Mouse (Mus musculus) MEL (cell line): ENCODE results near the gene Dnase1l1.

Experiments
- CTCF ChIP-seq, 3 experiments: IDR thresholded peaks in 2 of 3; conservative IDR thresholded peaks in 1 of 3; 2 replicates each; pipeline ENCODE4 v1.5.1; 2011 to 2012; ENCODE audit warnings: low read length in 3 of 3, low read depth in 2 of 3, mild to moderate bottlenecking in 2 of 3, improper control_type of control experiment in 1 of 3, inconsistent platforms in 1 of 3, mixed read lengths in 1 of 3, moderate library complexity in 1 of 3; ENCODE audit not compliant: control insufficient read depth in 1 of 3, insufficient read depth in 1 of 3, poor library complexity in 1 of 3, severe bottlenecking in 1 of 3
- E2F4 ChIP-seq: IDR thresholded peaks from 2 replicates; pipeline ENCODE4 v1.6.1; 2011; ENCODE audit warnings: low read depth, low read length, improper control_type of control experiment, borderline replicate concordance
- EP300 ChIP-seq, 2 experiments: IDR thresholded peaks; 2 replicates each; pipeline ENCODE4 v1.6.1; 2011; ENCODE audit warnings: improper control_type of control experiment in 2 of 2, low read length in 2 of 2, low read depth in 1 of 2, mild to moderate bottlenecking in 1 of 2
- GATA1 ChIP-seq: IDR thresholded peaks from 2 replicates; pipeline ENCODE4 v1.6.1; 2011; ENCODE audit warnings: low read depth, low read length, improper control_type of control experiment
- HCFC1 ChIP-seq: IDR thresholded peaks from 2 replicates; pipeline ENCODE4 v1.6.1; 2012; ENCODE audit warnings: low read depth, mild to moderate bottlenecking, inconsistent platforms, low read length, improper control_type of control experiment, moderate library complexity
- MAFK ChIP-seq: IDR thresholded peaks from 2 replicates; pipeline ENCODE4 v1.6.1; 2011; ENCODE audit warnings: low read depth, mild to moderate bottlenecking, low read length, improper control_type of control experiment, borderline replicate concordance
- MEF2A ChIP-seq: IDR thresholded peaks from 2 replicates; pipeline ENCODE4 v1.6.1; 2014; ENCODE audit warnings: low read depth, mild to moderate bottlenecking, inconsistent platforms, low read length, improper control_type of control experiment; ENCODE audit not compliant: poor library complexity, insufficient replicate concordance, severe bottlenecking; ENCODE audit errors: extremely low read depth
- POLR2A ChIP-seq, 2 experiments: IDR thresholded peaks; 2 replicates each; pipeline ENCODE4 v1.6.1; 2011 to 2012; ENCODE audit warnings: low read length in 2 of 2, mild to moderate bottlenecking in 2 of 2, control low read depth in 1 of 2, improper control_type of control experiment in 1 of 2, low read depth in 1 of 2, moderate library complexity in 1 of 2; ENCODE audit not compliant: control insufficient read depth in 1 of 2, insufficient read depth in 1 of 2, poor library complexity in 1 of 2
- POLR2AphosphoS2 ChIP-seq: IDR thresholded peaks from 2 replicates; pipeline ENCODE4 v1.6.1; 2011; ENCODE audit warnings: low read length, improper control_type of control experiment
- POLR2AphosphoS5 ChIP-seq: IDR thresholded peaks from 2 replicates; pipeline ENCODE4 v1.6.1; 2012; ENCODE audit warnings: low read depth, borderline replicate concordance, mild to moderate bottlenecking, inconsistent platforms, low read length, moderate library complexity, mixed read lengths
- USF1 ChIP-seq: IDR thresholded peaks from 2 replicates; pipeline ENCODE4 v1.6.1; 2014; ENCODE audit warnings: low read depth, mild to moderate bottlenecking, inconsistent platforms, low read length, improper control_type of control experiment, moderate library complexity
- ZKSCAN1 ChIP-seq: IDR thresholded peaks from 2 replicates; pipeline ENCODE4 v1.6.1; 2012; ENCODE audit warnings: low read depth, mild to moderate bottlenecking, inconsistent platforms, low read length, improper control_type of control experiment, moderate library complexity
- ZNF384 ChIP-seq: IDR thresholded peaks from 2 replicates; pipeline ENCODE4 v1.6.1; 2012; ENCODE audit warnings: low read depth, mild to moderate bottlenecking, inconsistent platforms, low read length, improper control_type of control experiment

DNA sequence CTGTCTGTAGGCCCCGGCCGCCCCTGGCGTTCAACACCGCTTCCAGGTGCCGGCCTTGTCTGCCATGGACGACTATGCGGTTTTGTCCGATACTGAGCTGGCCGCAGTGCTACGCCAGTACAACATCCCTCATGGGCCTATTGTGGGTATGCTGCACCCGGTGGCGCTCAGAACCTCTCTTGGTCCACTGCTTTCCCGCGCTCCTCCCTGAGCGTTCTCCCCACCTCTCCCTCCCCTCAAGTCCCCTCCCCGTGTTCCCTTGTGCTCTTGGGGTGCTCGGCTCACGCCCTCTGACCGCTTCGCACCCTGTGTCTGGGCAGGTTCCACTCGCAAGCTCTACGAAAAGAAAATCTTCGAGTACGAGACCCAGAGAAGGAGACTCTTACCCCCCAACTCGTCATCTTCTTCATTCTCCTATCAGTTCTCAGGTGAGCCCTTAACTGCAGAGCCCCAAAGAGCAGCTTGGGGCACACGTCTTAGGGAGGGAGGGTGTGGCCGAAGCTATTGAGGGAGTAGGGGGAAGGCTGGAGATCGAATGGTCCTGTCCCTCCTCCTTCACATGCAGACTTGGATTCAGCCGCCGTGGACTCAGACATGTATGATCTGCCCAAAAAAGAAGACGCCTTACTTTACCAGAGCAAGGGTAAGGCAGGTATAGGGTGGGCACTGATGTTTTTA, 27.1 kb downstream of the Dnase1l1 start:
- TF ChIP-seq POLR2A (IDR thresholded peaks at IDR 0.05; ENCODE audit: control insufficient read depth in 1 of 2, insufficient read depth in 1 of 2, low read depth in 1 of 2, low read length in 2 of 2, poor library complexity in 1 of 2), result peak in 1 of 2 experiments; percentile 2; a peak in 1 of 4 replicates
- TF ChIP-seq E2F4, result no peak
- TF ChIP-seq HCFC1, result 0 out of 2 replicates have a peak, but pooled peaks have one; percentile 0
- TF ChIP-seq ZNF384, result no peak
- no peak for TF ChIP-seq GATA1
- no peak for TF ChIP-seq USF1
- no peak for TF ChIP-seq MAFK
- no peak for TF ChIP-seq EP300 (IDR thresholded peaks at IDR 0.05; ENCODE audit: low read depth in 1 of 2, low read length in 2 of 2)
- TF ChIP-seq POLR2AphosphoS2, result no peak
- TF ChIP-seq POLR2AphosphoS5, result no peak
- no peak for TF ChIP-seq MEF2A
- no peak for TF ChIP-seq ZKSCAN1
- TF ChIP-seq CTCF (IDR thresholded peaks at IDR 0.05 in 2 of 3, conservative IDR thresholded peaks at IDR 0.05 in 1 of 3; ENCODE audit: control insufficient read depth in 1 of 3, insufficient read depth in 1 of 3, low read depth in 2 of 3, low read length in 3 of 3, poor library complexity in 1 of 3, severe bottlenecking in 1 of 3), result no peak
